Mouse (Mus musculus): Measurements from ENCODE around the gene Magee1. TPM values are rescaled to one million over a fixed set of nuclear protein-coding genes. Genes with fewer than 3 reads are reported as not detected.
"Not testable (repeated sequence)": the region's sequence is repeated elsewhere in the genome, so short reads cannot be mapped to it uniquely, and the experiment has no call there.

Magee1 gene
- 142 and 145 TPM in 2 replicates for polyA plus RNA-seq (2014; fragmentation: Nextera tagmentation; extraction: Ambion mirVana)

DNA sequence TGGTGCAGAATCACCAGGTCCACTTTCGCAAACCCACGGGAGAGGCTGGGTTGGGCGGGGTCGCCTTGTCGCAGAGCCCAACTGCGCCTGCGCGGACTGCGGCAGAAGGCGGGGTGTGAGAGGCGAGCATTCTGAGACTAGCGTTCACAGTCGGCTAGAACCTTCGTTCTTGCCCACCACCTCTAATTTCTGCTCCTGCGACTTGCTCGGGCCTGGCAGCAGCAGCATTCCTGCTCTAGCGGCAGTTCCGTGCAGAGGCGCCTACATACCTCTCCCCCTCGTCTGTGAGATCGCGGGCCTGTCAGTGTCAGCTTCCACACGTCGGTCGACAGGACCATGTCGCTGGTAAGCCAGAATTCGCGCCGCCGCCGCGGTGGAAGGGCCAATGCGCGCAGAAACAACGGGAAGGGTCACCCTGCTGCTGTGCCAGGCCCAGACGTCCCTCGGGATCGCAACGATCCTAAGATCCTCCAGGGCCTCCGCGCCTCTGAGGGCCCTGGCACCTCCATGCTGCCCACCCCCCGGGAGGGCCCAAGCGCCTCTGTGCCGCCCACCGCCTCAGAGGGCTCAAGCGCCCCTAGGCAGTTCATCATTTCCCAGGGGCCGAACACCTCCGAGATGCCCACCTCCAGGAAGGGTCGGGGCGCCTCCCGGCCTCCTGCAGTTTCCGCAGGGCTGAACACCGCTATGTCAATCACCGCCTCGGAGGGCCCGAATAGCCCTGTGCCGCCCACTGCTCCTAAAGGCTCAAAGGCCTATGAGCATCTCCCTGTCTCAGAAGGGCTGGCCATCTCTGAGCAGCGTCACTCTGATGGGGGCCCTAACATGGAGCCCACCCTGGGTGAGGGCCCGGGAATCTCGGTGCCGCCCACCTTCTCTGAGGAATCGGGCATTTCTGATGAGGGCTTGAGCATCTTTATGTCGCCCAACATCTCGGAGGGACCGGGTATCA lies at the start of gene Magee1:
Gene Magee1, plus strand, starts transcription at position 104 of the 952 bp plus-strand sequence.
- WGBS: 20% methylated on average over 65 of the region's 65 CpGs
- Histone ChIP-seq H3K9me3 (ENCODE audit: control insufficient read depth, low read length) (no peaks in the 10 kb centered on the region), H3K9ac (replicated peaks; ENCODE audit: low read length) (peak within 1 kb of the TSS; percentile 75), H3K4me2 (ENCODE audit: low read length) (peak within 1 kb of the TSS; percentile 59), H3K36me3 (ENCODE audit: control insufficient read depth, insufficient read depth, low read length) (peaks cover 5% of the 10 kb centered on the region; the same call in 1 of the 2 replicates), H3K4me1 (ENCODE audit: control insufficient read depth, insufficient read depth, low read length) (no peaks in the 10 kb centered on the region), H3K27ac (replicated peaks; ENCODE audit: low read depth, low read length) (peak within 1 kb of the TSS; percentile 86), H3K27me3 (ENCODE audit: control insufficient read depth, insufficient read depth, low read length) (peaks cover 21% of the 10 kb centered on the region; the same call in 1 of the 2 replicates), H3K4me3 (replicated peaks; ENCODE audit: low read depth, low read length) (peak within 1 kb of the TSS; percentile 56)
- peak; percentile 74 for ATAC-seq (ENCODE audit: low FRiP score, low TSS enrichment)
- peak; percentile 89 for DNase-seq

DNA sequence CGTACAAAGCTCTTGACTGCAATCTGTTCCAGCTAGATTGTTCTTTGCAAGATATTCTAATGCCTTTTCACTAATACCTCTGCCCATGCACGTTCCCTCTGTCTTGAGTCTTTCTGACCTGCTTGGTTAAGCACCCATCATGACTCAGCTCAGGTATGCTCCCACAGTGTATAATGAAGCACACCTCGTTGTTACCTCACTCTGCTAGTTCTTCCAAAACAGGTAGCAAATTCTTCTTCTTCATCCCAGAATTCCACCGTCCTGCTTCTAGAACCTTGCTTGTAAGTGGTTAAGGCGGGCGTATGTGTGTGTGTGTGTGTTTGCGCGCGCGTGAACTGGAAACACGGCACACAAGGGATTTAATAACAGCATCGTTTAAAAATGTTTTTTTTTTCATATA lies 41.0 kb upstream of the Magee1 start:
- Histone ChIP-seq H3K27me3 (ENCODE audit: control insufficient read depth, insufficient read depth, low read length) (no peaks in the 10 kb centered on the region), H3K9ac (replicated peaks; ENCODE audit: low read length) (peak overlapping the region; percentile 40; the same call in 1 of the 2 replicates), H3K4me2 (ENCODE audit: low read length) (peak overlapping the region; percentile 63), H3K4me1 (ENCODE audit: control insufficient read depth, insufficient read depth, low read length) (peaks cover 5% of the 10 kb centered on the region; the same call in 1 of the 2 replicates), H3K36me3 (ENCODE audit: control insufficient read depth, insufficient read depth, low read length) (peaks cover 2% of the 10 kb centered on the region), H3K9me3 (ENCODE audit: control insufficient read depth, low read length) (no peaks in the 10 kb centered on the region), H3K4me3 (replicated peaks; ENCODE audit: low read depth, low read length) (peak overlapping the region; percentile 48), H3K27ac (replicated peaks; ENCODE audit: low read depth, low read length) (no peak overlapping the region)
- DNase-seq (no peak), ATAC-seq (ENCODE audit: low FRiP score, low TSS enrichment) (peak; percentile 56; the same call in 1 of the 2 replicates)
- 4% methylated on average over 12 of the region's 12 CpGs for WGBS

DNA sequence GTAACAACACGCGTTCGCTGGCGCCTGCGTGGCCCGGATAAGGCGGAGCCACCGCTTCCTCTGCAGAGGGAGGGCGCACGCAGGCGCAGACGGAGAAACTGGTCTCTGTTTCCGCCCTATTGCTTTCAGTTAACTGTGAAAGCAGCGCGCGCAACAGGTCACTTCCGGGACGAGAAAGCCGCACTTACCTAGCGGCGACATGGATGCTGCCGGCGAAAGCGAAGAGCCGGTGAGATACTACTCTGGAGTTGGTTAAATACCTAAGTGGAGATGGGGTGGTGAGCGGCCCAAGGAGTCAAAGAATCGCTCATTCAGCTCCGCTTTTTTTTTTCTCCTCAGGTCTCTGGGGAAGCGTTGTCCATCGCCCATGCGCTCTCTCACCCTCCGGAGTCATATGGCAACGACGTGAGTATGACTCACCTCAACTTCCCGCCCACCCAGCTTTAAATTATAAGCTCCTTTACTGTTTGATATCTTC lies 40.5 kb upstream of the Magee1 start, which contains the start of gene Pbdc1:
Gene Pbdc1, plus strand, starts transcription at position 142 of the 478 bp plus-strand sequence.
- H3K36me3 ChIP-seq (ENCODE audit: control insufficient read depth, insufficient read depth, low read length): peaks cover 4% of the 10 kb centered on the region
- ATAC-seq (ENCODE audit: low FRiP score, low TSS enrichment) (peak; percentile 99), DNase-seq (peak; percentile 96)
- 3% methylated on average over 35 of the region's 35 CpGs for WGBS
- no peaks in the 10 kb centered on the region for H3K27me3 ChIP-seq (ENCODE audit: control insufficient read depth, insufficient read depth, low read length)
- H3K4me3 ChIP-seq (replicated peaks; ENCODE audit: low read depth, low read length): peak within 1 kb of the TSS; percentile 48
- peak within 1 kb of the TSS; percentile 40 for H3K9ac ChIP-seq (replicated peaks; ENCODE audit: low read length)
- H3K4me2 ChIP-seq (ENCODE audit: low read length): peak within 1 kb of the TSS; percentile 63
- no peak within 1 kb of the TSS for H3K27ac ChIP-seq (replicated peaks; ENCODE audit: low read depth, low read length)
- peaks cover 5% of the 10 kb centered on the region; the same call in 1 of the 2 replicates for H3K4me1 ChIP-seq (ENCODE audit: control insufficient read depth, insufficient read depth, low read length)
- no peaks in the 10 kb centered on the region for H3K9me3 ChIP-seq (ENCODE audit: control insufficient read depth, low read length)

DNA sequence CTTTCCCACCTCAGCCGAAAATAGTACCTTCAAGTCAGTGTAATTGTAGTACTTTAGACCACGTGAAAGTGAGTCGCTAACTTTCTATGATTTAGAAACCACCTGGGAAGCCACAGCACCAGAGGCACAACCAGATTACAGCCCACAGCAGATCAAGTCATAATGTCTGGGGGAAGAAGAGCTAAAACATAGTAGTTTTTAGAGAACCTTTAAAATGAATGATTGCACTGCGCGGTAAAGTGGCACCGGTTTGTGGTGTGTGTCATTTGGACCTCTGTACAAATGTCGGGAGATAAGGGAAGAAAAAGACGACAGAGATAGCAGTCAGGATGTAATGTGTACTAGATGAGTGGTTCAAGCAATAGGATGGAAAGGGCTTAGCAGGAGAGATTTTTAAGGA lies 40.1 kb upstream of the Magee1 start:
- WGBS: 10% methylated on average over 8 of the region's 8 CpGs

GRCm38 (mm10) chrX:105083013-105083412 lies 37.2 kb upstream of the Magee1 start:
- H3K27ac ChIP-seq (replicated peaks; ENCODE audit: low read depth, low read length); H3K4me2 ChIP-seq (ENCODE audit: low read length); H3K9ac ChIP-seq (replicated peaks; ENCODE audit: low read length); ATAC-seq (ENCODE audit: low FRiP score, low TSS enrichment); H3K36me3 ChIP-seq (ENCODE audit: control insufficient read depth, insufficient read depth, low read length); H3K9me3 ChIP-seq (ENCODE audit: control insufficient read depth, low read length); H3K27me3 ChIP-seq (ENCODE audit: control insufficient read depth, insufficient read depth, low read length); H3K4me1 ChIP-seq (ENCODE audit: control insufficient read depth, insufficient read depth, low read length); H3K4me3 ChIP-seq (replicated peaks; ENCODE audit: low read depth, low read length); DNase-seq: not testable (repeated sequence)
- 89% methylated on average over 7 of the region's 7 CpGs for WGBS

More for the DNA sequence above, 40.1 kb upstream of the Magee1 start:
- Histone ChIP-seq H3K27ac (replicated peaks; ENCODE audit: low read depth, low read length) (no peak overlapping the region), H3K27me3 (ENCODE audit: control insufficient read depth, insufficient read depth, low read length) (no peaks in the 10 kb centered on the region), H3K4me3 (replicated peaks; ENCODE audit: low read depth, low read length) (peak overlapping the region; percentile 48), H3K4me1 (ENCODE audit: control insufficient read depth, insufficient read depth, low read length) (peaks cover 5% of the 10 kb centered on the region; the same call in 1 of the 2 replicates), H3K9me3 (ENCODE audit: control insufficient read depth, low read length) (no peaks in the 10 kb centered on the region), H3K9ac (replicated peaks; ENCODE audit: low read length) (peak overlapping the region; percentile 27), H3K36me3 (ENCODE audit: control insufficient read depth, insufficient read depth, low read length) (peaks cover 4% of the 10 kb centered on the region), H3K4me2 (ENCODE audit: low read length) (peak overlapping the region; percentile 63)
- DNase-seq (no peak), ATAC-seq (ENCODE audit: low FRiP score, low TSS enrichment) (no peak)

- Histone ChIP-seq H3K9me3 (ENCODE audit: control insufficient read depth, low read length) (no peaks in the 10 kb centered on the region), H3K4me2 (ENCODE audit: low read length) (no peak overlapping the region), H3K9ac (replicated peaks; ENCODE audit: low read length) (no peak overlapping the region), H3K4me1 (ENCODE audit: control insufficient read depth, insufficient read depth, low read length) (no peaks in the 10 kb centered on the region), H3K27me3 (ENCODE audit: control insufficient read depth, insufficient read depth, low read length) (no peaks in the 10 kb centered on the region), H3K4me3 (replicated peaks; ENCODE audit: low read depth, low read length) (no peak overlapping the region), H3K27ac (replicated peaks; ENCODE audit: low read depth, low read length) (no peak overlapping the region), H3K36me3 (ENCODE audit: control insufficient read depth, insufficient read depth, low read length) (no peaks in the 10 kb centered on the region)
- ATAC-seq (ENCODE audit: low FRiP score, low TSS enrichment) (no peak), DNase-seq (peak; percentile 84)
- 35% methylated on average over 5 of the region's 5 CpGs for WGBS
These were observed 16.0 kb upstream of the Magee1 start for GRCm38 (mm10) chrX:105104175-105104574.

DNA sequence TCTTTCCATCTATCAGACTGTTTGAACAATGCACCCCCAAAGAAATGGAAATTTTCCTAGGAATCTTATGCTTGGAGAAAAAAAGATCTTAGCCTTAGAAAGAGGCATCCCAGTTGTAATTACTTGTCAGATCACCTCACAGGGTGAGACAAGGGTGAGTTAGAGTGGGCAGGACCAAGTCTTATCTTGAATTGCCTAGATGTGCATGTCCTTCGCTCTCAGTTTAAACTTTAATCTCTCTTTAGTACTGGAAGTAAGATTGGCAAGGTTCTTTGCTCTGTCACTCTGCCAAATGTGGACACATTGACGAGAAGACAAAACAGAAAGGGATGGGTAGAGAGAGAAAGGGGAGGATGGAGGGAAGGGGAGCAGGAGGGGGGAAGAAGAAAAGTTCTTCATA lies 5.2 kb upstream of the Magee1 start:
- ATAC-seq (ENCODE audit: low FRiP score, low TSS enrichment) (no peak), DNase-seq (no peak)
- H3K9ac ChIP-seq (replicated peaks; ENCODE audit: low read length): no peak overlapping the region
- H3K4me3 ChIP-seq (replicated peaks; ENCODE audit: low read depth, low read length): no peak overlapping the region
- H3K36me3 ChIP-seq (ENCODE audit: control insufficient read depth, insufficient read depth, low read length): no peaks in the 10 kb centered on the region
- no peaks in the 10 kb centered on the region for H3K9me3 ChIP-seq (ENCODE audit: control insufficient read depth, low read length)
- H3K4me1 ChIP-seq (ENCODE audit: control insufficient read depth, insufficient read depth, low read length): no peaks in the 10 kb centered on the region
- H3K4me2 ChIP-seq (ENCODE audit: low read length): no peak overlapping the region
- 54% methylated on average over 2 of the region's 2 CpGs for WGBS
- H3K27ac ChIP-seq (replicated peaks; ENCODE audit: low read depth, low read length): no peak overlapping the region
- peaks cover 7% of the 10 kb centered on the region; the same call in 1 of the 2 replicates for H3K27me3 ChIP-seq (ENCODE audit: control insufficient read depth, insufficient read depth, low read length)

- Histone ChIP-seq H3K36me3 (ENCODE audit: control insufficient read depth, insufficient read depth, low read length) (peaks cover 5% of the 10 kb centered on the region; the same call in 1 of the 2 replicates), H3K4me1 (ENCODE audit: control insufficient read depth, insufficient read depth, low read length) (no peaks in the 10 kb centered on the region), H3K4me2 (ENCODE audit: low read length) (peak overlapping the region; percentile 59), H3K27ac (replicated peaks; ENCODE audit: low read depth, low read length) (peak overlapping the region; percentile 86), H3K9me3 (ENCODE audit: control insufficient read depth, low read length) (no peaks in the 10 kb centered on the region), H3K9ac (replicated peaks; ENCODE audit: low read length) (peak overlapping the region; percentile 75), H3K27me3 (ENCODE audit: control insufficient read depth, insufficient read depth, low read length) (peaks cover 21% of the 10 kb centered on the region; the same call in 1 of the 2 replicates), H3K4me3 (replicated peaks; ENCODE audit: low read depth, low read length) (peak overlapping the region; percentile 56)
- DNase-seq: peak; percentile 87
- WGBS: 21% methylated on average over 38 of the region's 38 CpGs
- peak; percentile 87 for ATAC-seq (ENCODE audit: low FRiP score, low TSS enrichment)
These were observed 1.2 kb downstream of the Magee1 start for GRCm38 (mm10) chrX:105121227-105121865.

Measured in midbrain, embryonic 14.5 days (tissue).